Mouse (Mus musculus): ENCODE results near the gene Cdc42bpg.

GRCm38 (mm10) chr19:6302114-6302513 is 4.1 kb upstream of the Cdc42bpg start:
- TF ChIP-seq CTCF (IDR thresholded peaks at IDR 0.05; ENCODE audit: extremely low read depth, insufficient read depth, insufficient read length, insufficient replicate concordance) (no peak), POLR2A (IDR thresholded peaks at IDR 0.05; ENCODE audit: low read depth, low read length) (no peak)

Measured in spleen, adult 2 months (tissue).